Mouse (Mus musculus) cerebral cortex, adult 2 months (tissue): ENCODE results near the gene Gm8909.

Experiments used
- WGBS: fragments of 180-500 bp; shearing (Covaris S2); methylation state at CpG from one replicate; pipeline ENCODE4 v1.1.7; 2018; 5-methylcytosine and 5-hydroxymethylcytosine counted together

Gene Gm8909

GRCm38 (mm10) chr17:36168039-36168652 is at the start of gene Gm8909:
Gene Gm8909 (minus strand): TSS chr17:36168537.
- WGBS = 5% methylated on average over 63 of the region's 63 CpGs

DNA sequence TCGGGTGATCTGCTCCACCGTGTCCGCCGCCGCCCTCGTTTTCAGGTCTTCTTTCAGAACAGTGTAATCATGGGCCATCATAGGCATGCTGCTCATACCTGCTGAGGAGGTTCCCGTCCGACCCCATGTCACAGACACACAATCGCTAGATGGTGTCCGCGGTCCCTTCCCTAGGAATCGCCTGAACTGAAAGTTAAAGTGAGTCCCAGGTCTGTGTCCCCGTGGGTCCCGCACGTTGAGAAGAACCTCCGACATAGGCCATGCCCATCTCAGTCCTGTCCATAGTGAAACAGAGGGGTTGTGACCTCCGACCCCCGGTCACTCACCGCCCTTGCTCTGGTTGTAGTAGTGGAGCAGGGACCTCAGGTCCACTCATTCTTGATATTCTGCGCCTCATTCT is 47.2 kb upstream of the Gm8909 start:
- WGBS = 8% methylated on average over 20 of the region's 20 CpGs

DNA sequence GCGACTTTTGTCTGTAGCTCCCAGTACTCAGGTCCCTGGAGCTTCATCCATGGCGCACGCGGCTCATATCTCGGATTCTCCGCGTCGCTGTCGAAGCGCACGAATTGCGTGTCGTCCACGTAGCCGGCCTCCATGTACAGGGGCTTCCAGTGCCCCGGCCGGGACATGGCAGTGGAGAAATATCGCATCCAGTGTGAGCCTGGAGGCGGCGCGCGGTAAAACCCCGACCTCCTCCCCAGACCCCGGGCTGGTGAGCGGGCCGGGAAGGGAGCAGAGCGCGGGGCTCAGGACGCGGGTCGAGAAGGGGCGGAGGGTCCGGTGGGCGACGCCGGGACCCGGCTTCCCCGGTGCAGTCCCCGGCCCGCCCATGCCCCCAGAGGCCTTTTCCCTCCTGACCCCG is 37.5 kb upstream of the Gm8909 start:
- WGBS = 1% methylated on average over 37 of the region's 41 CpGs

GRCm38 (mm10) chr17:36205456-36205855 is 37.1 kb upstream of the Gm8909 start:
- 9% methylated on average over 15 of the region's 15 CpGs for WGBS

- 94% methylated on average over 2 of the region's 2 CpGs for WGBS
Observed at GRCm38 (mm10) chr17:36201851-36202250, 33.5 kb upstream of the Gm8909 start.

- 17% methylated on average over 5 of the region's 5 CpGs for WGBS
Observed at GRCm38 (mm10) chr17:36198317-36198716, 30.0 kb upstream of the Gm8909 start.

- WGBS = 87% methylated on average over 6 of the region's 6 CpGs
Observed at GRCm38 (mm10) chr17:36194471-36194870, 26.1 kb upstream of the Gm8909 start.

- 35% methylated on average over 8 of the region's 8 CpGs for WGBS
Observed at GRCm38 (mm10) chr17:36193546-36194141, 25.3 kb upstream of the Gm8909 start.

DNA sequence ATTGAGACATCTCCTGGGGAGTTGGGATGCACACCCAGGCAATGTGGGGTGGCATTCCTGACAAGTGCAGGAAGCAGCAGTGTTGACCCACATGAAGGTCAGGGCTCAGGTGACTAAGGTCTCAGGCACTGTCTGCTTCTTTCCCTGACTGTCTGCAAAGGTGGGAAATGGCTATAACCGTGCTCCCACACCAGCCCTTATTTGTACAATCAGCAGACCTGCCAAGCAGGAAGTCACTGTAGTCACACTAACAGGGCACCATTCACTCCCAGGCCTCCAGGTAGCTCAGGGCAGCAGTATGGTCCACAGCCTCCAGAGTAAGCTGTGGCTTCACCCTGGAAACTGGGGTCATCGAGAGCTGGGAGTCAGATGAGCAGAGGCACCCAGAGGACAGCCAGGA is 24.0 kb upstream of the Gm8909 start:
- 67% methylated on average over 2 of the region's 2 CpGs for WGBS

- WGBS = 88% methylated on average over 2 of the region's 2 CpGs
Observed at GRCm38 (mm10) chr17:36190169-36190507, 21.8 kb upstream of the Gm8909 start, which contains the start of gene H2-T3. Gene H2-T3 (minus strand): TSS chr17:36190287.

- 43% methylated on average over 18 of the region's 18 CpGs for WGBS
Observed at GRCm38 (mm10) chr17:36189491-36190168, 21.3 kb upstream of the Gm8909 start.

DNA sequence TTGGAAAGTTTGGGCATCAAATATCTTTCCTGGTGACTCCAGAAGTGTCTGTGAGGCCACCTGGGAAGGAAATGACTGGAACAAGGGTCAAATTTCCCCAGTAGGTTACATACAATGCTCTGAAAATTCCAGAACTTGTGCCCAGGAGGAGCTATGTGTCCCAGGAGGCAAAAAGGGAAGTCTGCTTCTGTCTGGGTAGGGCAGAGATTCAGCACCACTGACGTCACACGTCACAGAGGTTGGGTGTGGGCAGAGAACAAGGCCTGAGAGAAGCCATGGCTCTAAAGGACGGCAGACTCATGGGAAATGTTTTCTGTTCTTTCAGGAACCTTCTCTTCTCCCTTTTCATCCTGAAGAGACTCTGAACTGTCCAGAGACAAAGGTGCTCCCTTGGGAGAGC is 19.2 kb upstream of the Gm8909 start:
- WGBS = 76% methylated on average over 3 of the region's 3 CpGs

DNA sequence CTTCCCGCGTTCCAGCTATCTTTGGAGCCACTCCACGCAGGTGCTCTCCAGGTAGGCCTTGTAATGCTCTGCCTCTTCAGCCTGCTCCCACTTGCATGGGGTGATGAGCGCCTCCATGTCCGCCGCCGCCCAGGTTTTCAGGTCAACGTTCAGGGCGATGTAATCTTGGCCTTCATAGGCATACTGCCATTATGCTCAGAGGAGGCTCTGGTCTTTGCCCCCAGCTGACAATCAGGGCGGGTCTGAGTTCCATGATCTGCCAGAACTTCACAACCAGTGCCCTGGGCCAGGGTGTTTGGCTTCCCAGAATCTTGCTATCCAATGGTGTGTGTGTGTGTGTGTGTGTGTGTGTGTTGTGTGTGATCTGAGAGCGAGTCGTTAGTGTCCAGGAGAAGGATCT is 13.9 kb upstream of the Gm8909 start:
- 84% methylated on average over 12 of the region's 12 CpGs for WGBS

DNA sequence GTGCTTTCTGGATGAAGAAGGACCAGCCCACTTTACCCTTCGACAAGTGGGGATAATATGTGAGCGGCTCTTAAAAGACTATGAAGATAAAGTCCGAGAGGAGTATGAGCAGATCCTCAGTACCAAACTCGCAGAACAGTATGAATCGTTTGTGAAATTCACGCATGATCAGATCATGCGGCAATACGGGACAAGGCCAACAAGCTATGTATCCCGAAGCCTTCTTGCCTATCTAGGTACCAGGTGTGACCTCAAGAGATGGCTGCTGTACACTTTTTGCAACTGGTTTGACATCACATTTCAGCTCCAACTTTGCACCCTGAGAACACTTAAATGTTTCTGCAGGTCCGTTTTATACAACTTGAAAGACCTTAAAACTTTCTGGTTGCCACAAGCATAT is 11.1 kb upstream of the Gm8909 start:
- 15% methylated on average over 10 of the region's 10 CpGs for WGBS

GRCm38 (mm10) chr17:36178938-36179337 is 10.6 kb upstream of the Gm8909 start:
- WGBS = under 1% methylated on average over 40 of the region's 40 CpGs

DNA sequence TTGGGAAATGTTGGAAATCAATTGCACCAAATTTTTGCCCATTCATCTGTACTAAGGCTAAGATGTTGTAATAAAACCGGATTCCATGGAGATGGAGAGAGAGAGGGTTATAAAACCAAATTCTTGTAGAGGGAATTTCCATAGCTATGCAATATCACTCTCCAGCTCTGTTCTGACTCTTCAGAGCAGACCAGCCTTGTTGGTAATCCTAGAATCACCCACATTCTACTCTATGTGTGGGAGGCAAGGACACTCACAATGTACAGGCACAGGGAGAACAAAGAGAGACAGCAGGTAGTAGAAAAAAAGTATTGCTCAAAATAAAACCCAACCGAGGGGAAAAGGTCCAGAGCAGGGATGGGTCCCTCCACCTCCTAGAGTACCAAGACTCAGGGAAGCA is 7.8 kb upstream of the Gm8909 start:
- WGBS = no CpG with 5 or more reads among the region's 2 CpGs

GRCm38 (mm10) chr17:36170287-36170814 is 2.0 kb upstream of the Gm8909 start:
- 86% methylated on average over 1 of the region's 1 CpGs for WGBS

DNA sequence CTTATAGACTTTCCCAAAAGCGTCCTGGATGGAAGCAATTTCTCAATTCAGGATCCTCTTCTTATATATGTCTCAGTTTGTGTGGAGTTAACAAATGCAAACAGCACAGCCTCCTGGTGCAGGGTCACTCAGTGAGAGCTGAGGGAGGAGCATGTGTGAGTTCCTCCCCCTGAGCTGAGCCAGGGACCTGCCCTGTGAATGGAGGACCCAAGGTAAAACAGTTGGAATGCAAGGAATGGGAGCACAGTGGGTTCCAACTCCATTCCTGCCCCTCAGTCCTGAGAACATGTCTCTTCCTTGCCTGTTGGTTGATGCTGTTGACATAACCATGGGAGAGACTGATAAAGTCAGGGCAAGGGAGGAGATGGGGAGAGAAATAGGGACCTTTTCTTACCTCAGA is 757 bp upstream of the Gm8909 start:
- WGBS = 91% methylated on average over 1 of the region's 1 CpGs

DNA sequence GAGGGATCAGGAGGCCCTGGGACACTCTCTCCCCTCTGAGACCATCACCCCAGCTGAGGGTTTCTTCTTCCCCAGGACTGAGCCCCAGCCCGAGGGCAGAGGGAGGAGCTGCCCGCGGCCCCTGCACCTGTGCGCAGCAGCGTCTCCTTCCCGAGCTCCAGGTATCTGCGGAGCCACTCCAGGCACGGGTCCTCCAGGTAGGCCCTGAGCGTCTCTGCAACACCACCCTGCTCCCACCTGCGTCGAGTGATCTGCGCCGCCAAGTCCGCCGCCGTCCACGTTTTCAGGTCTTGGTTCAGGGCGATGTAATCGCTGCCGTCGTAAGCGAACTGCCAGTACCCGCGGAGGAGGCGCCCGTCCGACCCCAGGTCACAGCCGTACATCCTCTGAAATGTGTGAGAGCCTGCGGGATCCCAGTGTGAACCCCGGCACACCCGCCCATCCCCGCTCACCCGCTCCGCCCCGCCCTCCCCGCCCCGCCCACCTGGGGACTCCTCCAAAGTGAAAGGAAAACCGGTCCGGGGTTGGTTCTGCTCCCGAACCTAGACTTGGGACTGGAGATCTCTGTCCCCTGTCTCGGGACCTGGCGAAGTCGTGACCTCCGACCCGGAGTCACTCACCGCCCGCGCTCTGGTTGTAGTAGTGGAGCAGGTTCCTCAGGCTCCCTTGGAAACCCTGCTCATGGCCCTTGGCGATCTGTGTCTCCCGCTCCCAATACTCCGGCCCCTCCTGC is 865 bp downstream of the Gm8909 start:
- WGBS = 2% methylated on average over 47 of the region's 51 CpGs

- WGBS = 27% methylated on average over 2 of the region's 2 CpGs
Observed at GRCm38 (mm10) chr17:36166901-36167300, 1.4 kb downstream of the Gm8909 start.

GRCm38 (mm10) chr17:36161129-36162051 is 6.9 kb downstream of the Gm8909 start:
- 4% methylated on average over 56 of the region's 56 CpGs for WGBS
